Mouse (Mus musculus): ENCODE results near the gene Gabbr2.

Gene Gabbr2

GRCm38 (mm10) chr4:46717156-46717555 lies 274.5 kb downstream of the Gabbr2 start:
- DNase-seq (ENCODE audit: low read depth, low spot score), result no peak

GRCm38 (mm10) chr4:46716361-46716760 lies 275.3 kb downstream of the Gabbr2 start:
- DNase-seq (ENCODE audit: low read depth, low spot score), result no peak

- peak; percentile 63 for DNase-seq (ENCODE audit: low read depth, low spot score)
Observed at GRCm38 (mm10) chr4:46710523-46710922, 281.1 kb downstream of the Gabbr2 start.

DNA sequence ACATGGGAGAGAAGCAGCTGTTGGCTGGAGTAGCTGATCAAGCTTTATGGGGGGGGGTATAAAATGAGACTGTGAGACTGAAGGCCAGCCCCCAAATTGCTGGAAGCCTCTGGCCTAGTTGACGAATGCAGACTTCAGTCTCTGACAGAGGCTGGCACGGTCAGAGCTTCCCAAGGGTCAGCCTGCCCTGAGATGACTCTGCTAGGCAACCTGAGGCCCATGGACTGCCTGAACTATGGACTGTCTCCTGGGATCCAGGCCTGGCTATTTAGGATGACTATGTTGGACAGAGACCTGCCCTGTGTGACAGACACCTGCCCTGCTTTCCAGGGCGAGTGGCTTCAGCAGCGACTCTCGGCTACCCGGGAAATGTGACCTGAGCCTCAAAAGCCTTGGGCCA lies 281.7 kb downstream of the Gabbr2 start:
- DNase-seq (ENCODE audit: low read depth, low spot score), result no peak

- peak; percentile 97 for DNase-seq (ENCODE audit: low read depth, low spot score)
Observed at GRCm38 (mm10) chr4:46709492-46709891, 282.2 kb downstream of the Gabbr2 start.

DNA sequence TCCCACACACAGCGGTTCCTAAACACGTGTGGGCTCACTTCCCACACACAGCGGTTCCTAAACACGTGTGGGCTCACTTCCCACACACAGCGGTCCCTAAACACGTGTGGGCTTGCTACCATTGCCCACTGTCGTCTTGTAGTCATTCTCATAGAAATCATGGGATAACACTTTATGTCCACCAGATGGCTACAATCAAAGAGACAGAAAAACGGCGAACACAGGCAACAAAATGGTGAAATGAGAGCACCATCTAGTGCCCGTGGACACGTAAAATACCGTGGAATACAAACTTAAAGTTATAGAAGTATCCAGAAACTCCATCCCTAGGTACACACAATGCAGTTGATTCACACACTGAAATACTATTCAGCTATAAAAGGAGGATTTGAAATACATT lies 285.9 kb downstream of the Gabbr2 start:
- peak; percentile 72 for DNase-seq (ENCODE audit: low read depth, low spot score)

GRCm38 (mm10) chr4:46703146-46703545 lies 288.5 kb downstream of the Gabbr2 start:
- DNase-seq (ENCODE audit: low read depth, low spot score), result no peak

- peak; percentile 53 for DNase-seq (ENCODE audit: low read depth, low spot score)
Observed at GRCm38 (mm10) chr4:46700223-46700651, 291.4 kb downstream of the Gabbr2 start.

GRCm38 (mm10) chr4:46696467-46696866 lies 295.2 kb downstream of the Gabbr2 start:
- peak; percentile 45 for DNase-seq (ENCODE audit: low read depth, low spot score)

DNA sequence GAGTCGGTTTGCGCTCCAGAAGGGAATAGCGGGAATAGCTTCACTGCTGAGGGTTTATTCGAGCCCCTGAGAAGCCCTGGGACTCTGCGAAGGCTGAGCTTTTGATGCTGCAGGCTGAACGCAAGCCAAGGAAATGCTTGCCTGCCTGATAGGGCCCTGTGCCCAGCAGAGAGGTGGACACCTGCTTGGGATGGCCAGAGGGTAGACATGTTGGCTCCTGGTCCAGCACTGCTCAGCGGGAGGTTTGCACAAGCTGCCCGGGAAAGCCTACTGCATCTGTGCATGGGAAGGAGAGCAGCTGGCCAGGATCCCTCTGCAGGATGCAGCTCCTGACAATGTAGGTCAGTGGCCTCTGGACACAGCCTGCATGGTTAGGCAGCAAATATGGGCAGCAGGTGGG lies 301.1 kb downstream of the Gabbr2 start:
- DNase-seq (ENCODE audit: low read depth, low spot score), result peak; percentile 94

DNA sequence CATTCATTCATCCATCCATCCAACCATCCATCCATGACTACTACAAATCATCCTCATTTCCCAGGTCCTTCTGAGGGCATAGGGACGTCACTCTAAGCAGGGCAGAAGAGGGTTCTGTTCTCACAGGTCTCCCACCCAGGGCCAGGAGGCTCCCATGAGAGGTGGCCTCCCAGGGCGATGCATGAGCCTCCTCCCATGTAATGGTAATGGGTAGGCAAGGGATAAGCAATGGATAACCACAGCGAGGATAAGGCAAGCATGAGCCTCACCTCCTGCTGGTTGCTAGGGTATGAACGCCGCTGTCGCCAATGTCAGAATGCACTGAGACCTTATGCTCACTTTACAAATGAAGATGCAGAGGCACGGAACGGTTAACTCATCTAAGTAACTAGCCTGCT lies 301.7 kb downstream of the Gabbr2 start:
- no peak for DNase-seq (ENCODE audit: low read depth, low spot score)

GRCm38 (mm10) chr4:46689397-46690022 lies 302.2 kb downstream of the Gabbr2 start:
- peak; percentile 90 for DNase-seq (ENCODE audit: low read depth, low spot score)

- no peak for DNase-seq (ENCODE audit: low read depth, low spot score)
Observed at GRCm38 (mm10) chr4:46688213-46688832, 303.4 kb downstream of the Gabbr2 start.

DNA sequence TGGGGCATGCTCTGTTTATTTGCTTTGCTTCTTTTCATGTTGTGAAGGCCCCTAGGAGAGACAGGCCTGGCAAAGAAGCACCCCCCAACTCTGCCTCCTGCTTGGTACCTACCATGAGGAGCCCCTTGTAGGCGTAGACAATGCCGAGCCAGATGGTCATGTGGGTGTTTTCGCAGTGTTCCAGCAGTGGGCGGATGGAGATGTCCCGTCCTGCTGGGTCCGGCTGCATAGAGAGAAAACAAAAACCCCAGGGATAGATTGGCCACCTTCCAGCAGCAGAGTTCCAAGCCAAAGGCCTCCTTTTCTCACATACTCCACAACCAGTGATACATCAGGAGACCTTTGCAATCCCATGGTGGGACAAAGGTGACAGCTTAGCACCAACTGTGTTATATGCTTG lies 307.5 kb downstream of the Gabbr2 start:
- DNase-seq (ENCODE audit: low read depth, low spot score), result peak; percentile 92

DNA sequence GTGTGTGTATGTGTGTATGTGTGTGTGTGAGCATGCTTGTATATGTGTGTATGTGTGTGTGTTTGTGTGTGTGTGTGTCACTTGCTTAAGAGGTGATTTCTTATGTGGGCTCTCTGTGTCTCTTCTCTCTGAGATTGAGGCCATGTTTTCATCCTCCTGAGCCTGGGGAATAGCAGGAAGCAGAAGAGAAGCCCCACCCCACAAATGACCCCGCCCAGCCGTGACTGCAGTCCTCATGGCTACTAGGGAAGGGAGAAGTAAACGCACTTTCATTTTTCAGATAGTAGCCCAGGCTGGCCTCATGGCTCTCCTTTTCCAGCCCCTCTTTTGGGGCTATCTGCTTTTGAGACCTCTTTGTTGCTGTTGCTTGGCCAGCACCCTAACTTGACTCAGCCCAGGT lies 315.0 kb downstream of the Gabbr2 start:
- no peak for DNase-seq (ENCODE audit: low read depth, low spot score)

- no peak for DNase-seq (ENCODE audit: low read depth, low spot score)
Observed at GRCm38 (mm10) chr4:46675992-46676391, 315.7 kb downstream of the Gabbr2 start.

DNA sequence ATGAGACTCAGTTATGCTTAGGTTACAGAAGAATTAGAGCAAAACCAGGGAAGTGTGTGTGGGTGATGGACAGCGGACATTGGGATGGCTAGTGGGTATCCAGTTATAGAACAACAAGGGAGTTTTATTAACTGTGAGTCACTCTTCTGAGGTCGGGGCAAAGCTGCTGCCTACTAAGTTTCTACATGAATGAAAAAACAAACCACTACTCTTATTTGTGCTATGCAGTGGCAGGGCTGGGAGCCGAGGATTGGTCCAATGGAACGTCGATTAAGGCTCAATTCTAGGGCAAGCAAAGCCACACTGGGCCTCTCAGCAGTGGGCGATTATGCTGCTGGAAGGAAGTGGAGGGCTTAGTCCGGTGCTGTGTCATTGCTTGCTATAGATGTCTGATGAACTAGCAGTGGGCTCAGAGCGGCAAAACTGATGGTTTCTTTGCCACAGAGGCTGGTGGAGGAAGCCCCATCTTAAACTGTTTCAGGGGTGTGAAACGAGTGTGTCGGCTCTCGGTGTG lies 316.3 kb downstream of the Gabbr2 start:
- no peak for DNase-seq (ENCODE audit: low read depth, low spot score)

- DNase-seq (ENCODE audit: low read depth, low spot score), result peak; percentile 71
Observed at GRCm38 (mm10) chr4:46668620-46669019, 323.1 kb downstream of the Gabbr2 start.

DNA sequence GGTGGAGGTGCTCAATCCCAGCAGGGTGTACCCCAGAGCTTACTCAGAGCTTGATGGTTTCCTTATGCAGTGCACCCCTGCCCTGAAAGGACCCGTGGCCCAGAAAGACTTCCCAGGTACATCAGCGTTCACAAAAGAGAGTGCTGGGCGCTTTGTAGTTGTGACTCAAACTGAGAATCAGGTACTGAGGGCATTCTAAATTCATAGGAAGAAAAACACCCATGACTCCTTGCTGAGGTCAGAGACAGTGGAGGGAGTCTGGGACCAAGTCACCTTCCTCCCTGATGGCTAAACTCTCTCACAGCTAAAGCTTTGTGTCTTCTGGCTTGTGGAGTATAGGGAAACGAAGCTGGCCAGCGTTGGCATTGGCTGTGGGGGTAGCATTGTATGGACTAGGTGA lies 325.3 kb downstream of the Gabbr2 start:
- DNase-seq (ENCODE audit: low read depth, low spot score), result no peak

DNA sequence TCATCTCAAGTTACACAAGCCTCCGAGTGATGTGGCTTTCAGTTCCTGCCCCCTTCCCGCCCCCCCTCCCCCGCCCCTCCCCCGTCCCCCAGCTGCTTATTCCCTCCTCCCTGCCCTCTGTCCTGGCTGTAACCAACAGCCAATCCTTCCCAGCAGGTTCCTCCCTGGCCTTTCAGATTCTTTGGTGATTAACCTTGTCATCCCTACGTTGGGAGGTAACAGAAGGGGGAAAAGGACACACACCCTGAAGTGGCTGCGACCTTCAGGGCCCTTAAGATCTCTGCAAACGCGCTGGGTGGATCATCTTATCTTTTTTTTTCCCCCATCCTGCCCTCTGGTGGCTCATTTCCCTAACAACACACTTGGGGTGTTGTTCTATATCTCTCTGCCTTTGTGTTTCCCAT lies 326.3 kb downstream of the Gabbr2 start:
- DNase-seq (ENCODE audit: low read depth, low spot score), result peak; percentile 23

GRCm38 (mm10) chr4:46664123-46665009 lies 327.3 kb downstream of the Gabbr2 start:
- DNase-seq (ENCODE audit: low read depth, low spot score), result peak; percentile 46

GRCm38 (mm10) chr4:46661433-46661832 lies 330.2 kb downstream of the Gabbr2 start:
- DNase-seq (ENCODE audit: low read depth, low spot score), result no peak
